Comparison of ENCODE assay signal across 26 mouse cellular contexts in the genomic region with DNA sequence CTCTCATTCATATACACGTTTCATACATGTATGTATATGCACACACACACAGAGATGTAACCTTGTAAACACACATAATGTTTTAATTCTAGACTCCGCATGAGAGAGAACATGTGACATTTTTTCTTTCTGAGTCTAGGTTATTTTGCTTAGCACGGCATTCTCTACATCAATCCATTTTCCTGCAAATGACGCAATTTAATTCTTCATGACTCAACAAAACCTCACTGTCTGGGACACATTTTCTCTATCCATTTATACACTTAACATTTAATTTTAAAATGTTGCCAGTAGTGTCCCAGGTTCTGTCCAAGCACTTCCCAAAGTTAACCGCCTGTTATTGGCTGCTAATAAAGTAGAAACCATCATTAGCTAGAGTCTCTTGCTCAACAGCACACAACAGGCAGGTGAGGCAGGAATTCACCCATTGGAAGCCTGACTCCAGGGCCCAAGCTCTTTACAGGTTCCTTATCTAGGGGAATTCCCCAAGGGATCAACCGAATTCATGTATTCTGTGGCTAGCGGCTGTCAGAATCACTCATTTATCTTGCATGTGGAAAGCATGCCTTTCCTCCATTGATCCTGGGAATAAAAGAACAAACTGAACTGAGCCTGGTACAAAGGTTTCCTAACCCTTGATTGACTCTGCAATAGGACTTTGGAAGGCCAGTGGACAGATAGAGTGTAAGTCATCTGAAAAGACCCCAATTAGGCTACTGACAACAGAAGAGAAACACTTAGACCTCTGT. TPM values are rescaled to one million over a fixed set of nuclear protein-coding genes. Genes with fewer than 3 reads are reported as not detected.
DNase-seq lines count a peak whose midpoint lies in the region; ATAC-seq and TF ChIP-seq lines count a peak whose summit lies in the region.
"Had no signal": no experiment of that assay in that cellular context is flagged by ENCODE, and none has a peak within 500 bp of the region (broad histone marks: within the 10 kb centered on the region; RNA-seq: fewer than 3 reads in every experiment).

No protein-coding gene starts in this region.

- no peaks in the 10 kb centered on the region for H3K9me3 ChIP-seq in intestine, postnatal 0 days (ENCODE audit: control insufficient read depth)
- H3K9me3 ChIP-seq in liver, embryonic 15.5 days (replicated peaks) = no peaks in the 10 kb centered on the region
- H3K9me3 ChIP-seq in midbrain, postnatal 0 days (ENCODE audit: low read length) = no peaks in the 10 kb centered on the region
- H3K9me3 ChIP-seq in midbrain, embryonic 16.5 days (replicated peaks; ENCODE audit: control insufficient read depth, low read length, poor library complexity, severe bottlenecking) = no peaks in the 10 kb centered on the region
- H3K9me3 ChIP-seq: embryonic facial prominence, embryonic 10.5 days; embryonic facial prominence, embryonic 15.5 days; forebrain, embryonic 13.5 days; hindbrain, embryonic 13.5 days; limb, embryonic 13.5 days had no signal

- H3K9ac ChIP-seq in intestine, postnatal 0 days (ENCODE audit: low read depth, low read length) = no peak overlapping the region
- no peak overlapping the region for H3K9ac ChIP-seq in liver, embryonic 15.5 days
- H3K9ac ChIP-seq in midbrain, postnatal 0 days (replicated peaks; ENCODE audit: low read length, poor library complexity, severe bottlenecking) = no peak overlapping the region
- H3K9ac ChIP-seq in midbrain, embryonic 16.5 days (ENCODE audit: low read depth, low read length) = no peak overlapping the region
- H3K9ac ChIP-seq: embryonic facial prominence, embryonic 15.5 days; forebrain, embryonic 13.5 days; hindbrain, embryonic 13.5 days; limb, embryonic 13.5 days; lung, embryonic 14.5 days had no signal

- H3K4me2 ChIP-seq in intestine, postnatal 0 days (replicated peaks; ENCODE audit: low read depth) = no peak overlapping the region
- peak overlapping the region; percentile 62 for H3K4me2 ChIP-seq in liver, embryonic 15.5 days
- H3K4me2 ChIP-seq in midbrain, postnatal 0 days (ENCODE audit: low read depth, low read length, poor library complexity, severe bottlenecking) = no peak overlapping the region
- no peak overlapping the region for H3K4me2 ChIP-seq in midbrain, embryonic 16.5 days (ENCODE audit: low read length)
- H3K4me2 ChIP-seq: embryonic facial prominence, embryonic 15.5 days; forebrain, embryonic 13.5 days; hindbrain, embryonic 13.5 days; limb, embryonic 13.5 days; lung, embryonic 14.5 days; midbrain, embryonic 11.5 days had no signal

- intact Hi-C loops in heart, postnatal 14 days (cut with DNase I) = no loop called here

- H3K36me3 ChIP-seq in intestine, postnatal 0 days (ENCODE audit: control insufficient read depth, insufficient read depth) = no peaks in the 10 kb centered on the region
- peaks cover 37% of the 10 kb centered on the region for H3K36me3 ChIP-seq in liver, embryonic 15.5 days (replicated peaks)
- no peaks in the 10 kb centered on the region for H3K36me3 ChIP-seq in midbrain, postnatal 0 days (ENCODE audit: insufficient read depth, low read length)
- no peaks in the 10 kb centered on the region for H3K36me3 ChIP-seq in midbrain, embryonic 16.5 days (ENCODE audit: control insufficient read depth, insufficient read depth, low read length)
- H3K36me3 ChIP-seq: embryonic facial prominence, embryonic 10.5 days; G1E had no signal

- ATAC-seq in intestine, postnatal 0 days = peak; percentile 62
- ATAC-seq in liver, embryonic 15.5 days (ENCODE audit: insufficient read depth) = no peak
- ATAC-seq in midbrain, postnatal 0 days (ENCODE audit: low FRiP score) = no peak
- no peak for ATAC-seq in midbrain, embryonic 16.5 days
- ATAC-seq: forebrain, embryonic 13.5 days had no signal

- no peak for TF ChIP-seq CTCF in intestine, postnatal 0 days (IDR thresholded peaks at IDR 0.05; ENCODE audit: low read depth)
- no peak for TF ChIP-seq CTCF in midbrain, postnatal 0 days (IDR thresholded peaks at IDR 0.05)

- peaks cover 4% of the 10 kb centered on the region; the same call in 1 of the 2 replicates for H3K4me1 ChIP-seq in intestine, postnatal 0 days (replicated peaks; ENCODE audit: control insufficient read depth, insufficient read depth, low read length)
- H3K4me1 ChIP-seq in liver, embryonic 15.5 days (replicated peaks) = peaks cover 98% of the 10 kb centered on the region
- H3K4me1 ChIP-seq in midbrain, postnatal 0 days (ENCODE audit: insufficient read depth, low read length) = no peaks in the 10 kb centered on the region; the same call in 1 of the 2 replicates
- no peaks in the 10 kb centered on the region for H3K4me1 ChIP-seq in midbrain, embryonic 16.5 days (ENCODE audit: control insufficient read depth, insufficient read depth, low read length)
- H3K4me1 ChIP-seq: forebrain, embryonic 13.5 days had no signal

- WGBS in intestine, postnatal 0 days = 61% methylated on average over 7 of the region's 7 CpGs
- 64% methylated on average over 7 of the region's 7 CpGs for WGBS in liver, embryonic 15.5 days (ENCODE audit: insufficient replicate concordance)
- 90% methylated on average over 7 of the region's 7 CpGs for WGBS in midbrain, postnatal 0 days
- 86% methylated on average over 7 of the region's 7 CpGs for WGBS in midbrain, embryonic 16.5 days

- peak; percentile 80 for DNase-seq in heart, adult 11 months
- no peak for DNase-seq in heart, postnatal 14 days
- DNase-seq in 3T3-L1 (ENCODE audit: low read depth, low spot score) = peak; percentile 59
- DNase-seq in midbrain, postnatal 0 days (ENCODE audit: low spot score) = no peak
- DNase-seq in ovary, postnatal 36 days (ENCODE audit: low spot score) = no peak
- DNase-seq: adrenal gland, postnatal 25 days; cerebellum, postnatal 25 days; gastrocnemius, postnatal 10 days; kidney, adult 18-20 months; kidney, postnatal 36 days; lung, embryonic 14.5 days; lung, postnatal 14 days; retina, postnatal 1 day; right cerebral cortex, postnatal 14 days; thymus, postnatal 14 days had no signal

- no peaks in the 10 kb centered on the region for H3K27me3 ChIP-seq in intestine, postnatal 0 days (replicated peaks; ENCODE audit: control insufficient read depth, insufficient read depth, low read length)
- H3K27me3 ChIP-seq in liver, embryonic 15.5 days = no peaks in the 10 kb centered on the region
- no peaks in the 10 kb centered on the region for H3K27me3 ChIP-seq in midbrain, postnatal 0 days (ENCODE audit: insufficient read depth, low read length)
- no peaks in the 10 kb centered on the region for H3K27me3 ChIP-seq in midbrain, embryonic 16.5 days (ENCODE audit: control insufficient read depth, insufficient read depth, low read depth, low read length)
- H3K27me3 ChIP-seq: embryonic facial prominence, embryonic 15.5 days; forebrain, embryonic 13.5 days; hindbrain, embryonic 13.5 days; limb, embryonic 13.5 days had no signal

- H3K27ac ChIP-seq in intestine, postnatal 0 days (ENCODE audit: low read depth, low read length) = no peak overlapping the region
- H3K27ac ChIP-seq in liver, embryonic 15.5 days (replicated peaks) = peak overlapping the region; percentile 82
- H3K27ac ChIP-seq in midbrain, postnatal 0 days (ENCODE audit: low read depth, low read length) = no peak overlapping the region
- no peak overlapping the region for H3K27ac ChIP-seq in midbrain, embryonic 16.5 days (ENCODE audit: low read length)
- H3K27ac ChIP-seq: embryonic facial prominence, embryonic 10.5 days; embryonic facial prominence, embryonic 15.5 days; forebrain, embryonic 13.5 days; hindbrain, embryonic 13.5 days; layer of hippocampus, adult 2 months; limb, embryonic 13.5 days had no signal

- no peak overlapping the region for H3K4me3 ChIP-seq in intestine, postnatal 0 days (ENCODE audit: low read depth, low read length)
- no peak overlapping the region for H3K4me3 ChIP-seq in liver, embryonic 15.5 days (replicated peaks)
- H3K4me3 ChIP-seq in midbrain, postnatal 0 days (ENCODE audit: low read depth, low read length) = no peak overlapping the region
- no peak overlapping the region for H3K4me3 ChIP-seq in midbrain, embryonic 16.5 days (ENCODE audit: low read depth, low read length)
- H3K4me3 ChIP-seq: embryonic facial prominence, embryonic 10.5 days; embryonic facial prominence, embryonic 15.5 days; forebrain, embryonic 13.5 days; hindbrain, embryonic 13.5 days; layer of hippocampus, adult 2 months; limb, embryonic 13.5 days had no signal

RNA-seq across cellular contexts. Expression of a gene that starts 7.8 kb away (rescaled TPM):
- total RNA-seq in heart, postnatal 14 days (2021) = 10 to 100 TPM; 14.6 to 16.7 TPM
- 5.2 and 6.6 TPM in 2 replicates for polyA plus RNA-seq in intestine, postnatal 0 days (2015; fragmentation: Nextera tagmentation; extraction: Ambion mirVana)
- polyA plus RNA-seq in liver, embryonic 15.5 days (2015; fragmentation: Nextera tagmentation; extraction: Ambion mirVana) = 7.7 and 9.1 TPM in 2 replicates
- total RNA-seq in midbrain, postnatal 0 days (2014; rRNA removed) = 17.8 and 21.6 TPM in 2 replicates
- polyA plus RNA-seq in midbrain, postnatal 0 days (2015; fragmentation: Nextera tagmentation; extraction: Ambion mirVana) = 3.2 and 3.7 TPM in 2 replicates
- 6.3 and 7.3 TPM in 2 replicates for polyA plus RNA-seq in midbrain, embryonic 16.5 days (2015; fragmentation: Nextera tagmentation; extraction: Ambion mirVana)

Comparison
In these comparisons a context has a peak if more than half of its experiments do, and no peak if none do; other contexts are left out.
1. DNase-seq: peak in heart, adult 11 months (single experiment) and 3T3-L1 (single experiment); none in heart, postnatal 14 days (0 of 2), midbrain, postnatal 0 days (single experiment) and ovary, postnatal 36 days (single experiment).